Mouse (Mus musculus): ENCODE data around the gene Krtap5-1.
"Not testable (repeated sequence)": the region's sequence is repeated elsewhere in the genome, so short reads cannot be mapped to it uniquely, and the experiment has no call there.

The Krtap5-1 gene

DNA sequence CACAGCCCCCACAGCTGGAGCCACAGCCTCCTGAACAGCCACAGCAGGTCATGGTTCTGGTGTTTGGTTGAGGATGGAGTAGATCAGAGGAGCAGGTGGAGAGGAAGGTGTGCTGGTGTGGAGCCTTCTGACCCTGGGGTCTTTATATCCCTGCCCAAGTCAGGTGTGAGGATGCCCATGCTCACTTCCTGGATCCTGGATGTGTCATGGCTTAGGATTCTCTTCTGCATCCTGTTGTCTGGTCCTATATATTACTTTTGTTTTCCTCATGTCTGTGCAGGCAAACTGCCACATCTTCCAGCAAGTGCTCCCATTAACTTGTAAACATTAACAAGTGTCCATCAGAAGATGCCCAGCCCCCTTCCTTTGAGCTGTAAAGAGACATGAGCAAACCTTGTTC is at the start of gene Krtap5-1:
Gene Krtap5-1 (minus strand): TSS at position 101 of the 400 bp plus-strand sequence.
- DNase-seq: not testable (repeated sequence)

- no peak for DNase-seq
Measured at GRCm38 (mm10) chr7:142342247-142342640, 45.3 kb upstream of the Krtap5-1 start.

DNA sequence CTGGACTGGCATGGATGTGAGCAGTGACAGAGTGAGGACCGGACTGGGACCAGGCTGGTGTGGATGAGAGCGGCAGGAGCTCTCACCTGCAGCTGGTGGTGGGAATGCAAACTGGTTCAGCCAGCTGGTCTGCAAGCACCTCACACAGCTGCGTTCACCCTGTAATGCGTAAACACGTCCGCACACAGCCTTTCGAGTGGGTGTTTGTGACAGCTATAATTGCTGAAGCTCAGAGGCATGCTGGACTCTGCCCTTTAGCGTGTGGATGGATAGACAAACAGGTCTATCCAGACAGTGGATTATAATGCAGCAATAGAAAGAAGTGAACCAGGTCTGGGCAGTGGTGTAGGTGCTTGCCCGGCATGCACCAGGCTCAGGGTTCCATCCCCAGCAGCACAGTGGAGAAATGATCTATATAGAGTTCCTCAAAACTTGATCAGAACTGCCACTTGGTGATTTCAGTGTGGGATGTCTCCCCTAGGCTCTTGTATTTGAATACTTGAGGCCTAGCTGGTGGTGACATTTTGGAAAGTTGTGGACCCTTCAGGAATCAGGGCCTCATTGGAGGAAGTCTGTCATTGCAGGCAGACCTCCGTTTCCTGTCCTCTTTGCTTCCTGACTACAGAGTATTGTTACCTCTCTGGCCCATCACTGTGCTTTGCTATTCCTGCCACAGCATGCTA is 44.8 kb upstream of the Krtap5-1 start:
- DNase-seq: no peak

- no peak for DNase-seq
Measured at GRCm38 (mm10) chr7:142340269-142340970, 43.5 kb upstream of the Krtap5-1 start.

- no peak for DNase-seq
Measured at GRCm38 (mm10) chr7:142335151-142335550, 38.2 kb upstream of the Krtap5-1 start.

- DNase-seq: peak; percentile 84
Measured at GRCm38 (mm10) chr7:142334246-142334645, 37.3 kb upstream of the Krtap5-1 start.

DNA sequence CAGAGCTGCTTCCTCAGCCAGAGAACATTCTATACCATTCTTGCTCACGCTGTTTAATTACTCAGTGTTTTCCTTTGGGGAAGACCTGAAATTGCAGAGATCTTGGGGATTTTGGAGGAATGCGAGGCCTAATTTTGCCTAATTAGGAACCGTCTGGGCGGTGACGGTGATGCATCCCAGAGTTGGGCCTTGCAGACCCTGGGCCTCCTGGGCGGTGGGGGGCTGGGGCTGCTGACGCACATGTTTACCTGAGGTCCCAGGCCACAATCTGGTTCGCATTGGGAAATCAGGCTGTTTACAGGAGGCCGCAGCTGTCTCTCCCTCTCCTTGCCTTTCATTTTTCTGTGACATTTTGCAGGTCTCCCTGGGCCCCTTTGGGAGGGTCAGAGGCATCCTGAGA is 35.8 kb upstream of the Krtap5-1 start:
- DNase-seq: not testable (repeated sequence)

GRCm38 (mm10) chr7:142331281-142331680 is 34.4 kb upstream of the Krtap5-1 start:
- DNase-seq: no peak

DNA sequence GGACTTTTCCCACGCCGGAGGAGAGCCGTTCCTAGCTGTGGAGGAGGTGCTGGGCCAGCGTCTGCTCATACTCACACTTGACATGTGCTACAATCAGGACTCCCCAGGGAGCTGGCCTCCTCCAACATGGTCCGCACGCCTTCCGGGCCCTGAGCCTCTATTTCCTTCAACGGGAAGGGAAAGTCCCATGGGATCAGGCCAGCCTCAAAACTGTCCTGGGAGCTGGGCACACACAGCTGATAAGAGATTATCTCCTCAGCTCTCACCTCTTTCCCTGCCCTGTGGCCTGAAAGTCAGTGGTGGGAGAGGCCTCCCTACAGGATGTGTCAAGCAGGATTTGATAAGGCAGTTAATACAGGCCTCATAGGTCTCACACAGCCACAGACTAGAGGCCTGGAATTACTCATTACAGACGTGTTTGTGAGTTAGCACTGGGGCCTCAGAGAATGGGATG is 33.4 kb upstream of the Krtap5-1 start:
- no peak for DNase-seq

GRCm38 (mm10) chr7:142328507-142328906 is 31.6 kb upstream of the Krtap5-1 start:
- no peak for DNase-seq

GRCm38 (mm10) chr7:142326714-142327445 is 30.0 kb upstream of the Krtap5-1 start:
- no peak for DNase-seq

- no peak for DNase-seq
Measured at GRCm38 (mm10) chr7:142323396-142324117, 26.6 kb upstream of the Krtap5-1 start.

GRCm38 (mm10) chr7:142322641-142323040 is 25.7 kb upstream of the Krtap5-1 start:
- DNase-seq: no peak

- DNase-seq: not testable (repeated sequence)
Measured at GRCm38 (mm10) chr7:142321637-142322306, 24.9 kb upstream of the Krtap5-1 start.

GRCm38 (mm10) chr7:142320906-142321305 is 24.0 kb upstream of the Krtap5-1 start:
- DNase-seq: no peak

- peak; percentile 20 for DNase-seq
Measured at GRCm38 (mm10) chr7:142319124-142319523, 22.2 kb upstream of the Krtap5-1 start.

GRCm38 (mm10) chr7:142317216-142317615 is 20.3 kb upstream of the Krtap5-1 start:
- no peak for DNase-seq

- DNase-seq: no peak
Measured at GRCm38 (mm10) chr7:142316558-142316957, 19.6 kb upstream of the Krtap5-1 start.

- no peak for DNase-seq
Measured at GRCm38 (mm10) chr7:142314600-142315285, 17.8 kb upstream of the Krtap5-1 start.

DNA sequence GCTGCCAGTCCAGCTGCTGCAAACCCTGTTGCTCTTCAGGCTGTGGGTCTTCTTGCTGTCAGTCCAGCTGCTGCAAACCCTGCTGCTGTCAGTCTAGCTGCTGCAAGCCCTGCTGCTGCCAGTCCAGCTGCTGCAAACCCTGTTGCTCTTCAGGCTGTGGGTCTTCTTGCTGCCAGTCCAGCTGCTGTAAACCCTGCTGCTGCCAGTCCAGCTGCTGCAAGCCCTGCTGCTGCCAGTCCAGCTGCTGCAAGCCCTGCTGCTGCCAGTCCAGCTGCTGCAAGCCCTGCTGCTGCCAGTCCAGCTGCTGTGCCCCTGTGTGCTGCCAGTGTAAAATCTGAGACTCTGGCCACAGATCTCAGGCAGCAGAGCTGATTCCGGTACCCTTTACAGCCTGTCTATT is 7.0 kb upstream of the Krtap5-1 start:
- not testable (repeated sequence) for DNase-seq

DNA sequence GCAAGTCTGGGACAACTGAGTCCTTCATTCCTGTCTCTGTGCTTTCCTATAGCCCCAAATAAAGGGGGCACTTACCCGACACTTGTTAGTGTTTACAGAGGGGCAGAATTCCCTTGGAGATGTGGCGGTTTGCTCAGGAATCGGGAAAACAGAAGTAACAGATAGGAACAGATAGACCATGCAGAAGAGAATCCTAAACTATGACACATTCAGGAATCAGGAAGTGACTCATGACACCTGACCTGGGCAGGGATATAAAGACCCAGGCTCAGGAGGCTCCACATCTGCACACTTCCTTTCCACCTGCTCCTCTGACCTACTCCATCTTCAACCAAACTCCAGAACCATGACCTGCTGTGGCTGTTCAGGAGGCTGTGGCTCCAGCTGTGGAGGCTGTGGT is 6.3 kb upstream of the Krtap5-1 start, which contains the start of gene Krtap5-4:
Gene Krtap5-4 (plus strand): TSS at position 301 of the 400 bp plus-strand sequence.
- DNase-seq: no peak
